8 mouse cellular contexts compared by ENCODE assay signal in the genomic region with DNA sequence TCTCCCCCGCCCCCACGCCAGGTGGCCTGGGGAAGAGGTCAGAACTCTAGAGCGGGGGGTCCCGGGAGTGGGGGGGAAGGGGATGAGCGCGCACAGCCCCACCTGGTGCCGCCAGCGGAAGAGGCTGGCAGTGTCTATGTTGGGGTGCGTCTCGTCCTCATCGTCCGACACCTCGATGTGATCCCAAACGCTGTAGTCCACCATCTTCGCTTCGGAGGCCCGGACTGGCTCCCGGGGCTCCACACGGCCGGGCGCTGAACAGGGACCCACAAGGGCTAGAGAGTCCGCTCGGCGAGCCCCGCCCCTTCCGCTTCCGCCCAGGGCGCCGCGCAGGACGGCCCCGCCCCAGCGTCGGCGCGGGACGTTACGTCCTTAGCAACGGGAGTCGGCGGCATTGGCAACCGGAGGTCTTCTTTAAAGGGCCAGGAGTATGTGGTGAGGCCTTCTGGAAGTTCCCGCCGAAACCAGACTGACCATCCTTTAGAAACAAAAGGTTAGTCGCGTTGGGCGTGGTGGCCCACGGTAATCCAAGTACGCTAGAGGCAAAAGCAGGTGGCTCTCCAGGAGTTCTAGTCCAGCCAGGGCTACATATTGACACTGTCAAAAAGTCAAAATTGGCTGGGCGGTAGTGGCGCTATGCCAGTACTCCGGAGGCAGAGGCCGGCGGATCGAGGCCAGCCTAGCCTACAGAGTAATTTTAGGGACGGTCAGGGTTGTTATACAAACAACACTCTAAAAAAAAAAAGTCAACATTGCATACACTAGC. TPM values are rescaled to one million over a fixed set of nuclear protein-coding genes. Genes with fewer than 3 reads are reported as not detected.
DNase-seq lines count a peak whose midpoint lies in the region; ATAC-seq lines count a peak whose summit lies in the region.

A gene (minus strand): TSS at position 329 of the 766 bp plus-strand sequence.

- peak; percentile 96 for ATAC-seq in hindbrain, embryonic 15.5 days (ENCODE audit: low FRiP score, low read depth)

- H3K27ac ChIP-seq in hindbrain, embryonic 15.5 days (replicated peaks) = peak within 1 kb of the TSS; percentile 78

- H3K27me3 ChIP-seq in hindbrain, embryonic 15.5 days = no peaks in the 10 kb centered on the region

- peak; percentile 94 for DNase-seq in R1 (ENCODE audit: low read depth, low spot score)
- DNase-seq in cerebellum, postnatal 25 days = peak; percentile 94 to 97
- DNase-seq in frontal cortex, postnatal 36 days (ENCODE audit: low spot score in 2 of 2) = peak; percentile 88 to 94
- peak; percentile 86 for DNase-seq in left cerebral cortex, adult 11 months (ENCODE audit: low spot score)
- peak; percentile 95 to 97 for DNase-seq in lung, postnatal 4 days
- peak; percentile 89 for DNase-seq in retina, postnatal 7 days (ENCODE audit: low read depth, low spot score)
- DNase-seq in urinary bladder, adult 2 months (ENCODE audit: low spot score) = peak; percentile 82

- peak within 1 kb of the TSS; percentile 95 for H3K9ac ChIP-seq in hindbrain, embryonic 15.5 days

- H3K4me1 ChIP-seq in hindbrain, embryonic 15.5 days (replicated peaks) = peaks cover 43% of the 10 kb centered on the region

- no peaks in the 10 kb centered on the region for H3K9me3 ChIP-seq in hindbrain, embryonic 15.5 days

- H3K4me3 ChIP-seq in hindbrain, embryonic 15.5 days = peak within 1 kb of the TSS; percentile 95

- 2% methylated on average over 56 of the region's 56 CpGs for WGBS in hindbrain, embryonic 15.5 days

- peak within 1 kb of the TSS; percentile 94 for H3K4me2 ChIP-seq in hindbrain, embryonic 15.5 days

- no peaks in the 10 kb centered on the region for H3K36me3 ChIP-seq in hindbrain, embryonic 15.5 days

RNA-seq across cellular contexts. Expression of the gene that starts here (rescaled TPM):
- polyA plus RNA-seq in hindbrain, embryonic 15.5 days (2015; fragmentation: Nextera tagmentation; extraction: Ambion mirVana) = 211 TPM in 2 replicates
- polyA plus RNA-seq in urinary bladder, adult 2 months (2012; rRNA removed) = 198 and 211 TPM in 2 replicates

Comparison
In these comparisons a context has a peak if more than half of its experiments do, and no peak if none do; other contexts are left out.
1. Peak in every context shown above with its lines: DNase-seq, ATAC-seq, H3K4me3 ChIP-seq and H3K27ac ChIP-seq.